Mouse (Mus musculus) adrenal gland, postnatal 14 days (tissue): ENCODE results near the gene Hmgb1. TPM values are rescaled to one million over a fixed set of nuclear protein-coding genes. Genes with fewer than 3 reads are reported as not detected.
A peak's percentile ranks its signal among the peaks of the same experiment; 100 is the strongest.
"Not testable (repeated sequence)": the region's sequence is repeated elsewhere in the genome, so short reads cannot be mapped to it uniquely, and the experiment has no call there.

Experiments
- DNase-seq: peaks from one replicate; pipeline ENCODE4 v3.0.0; 2021; ENCODE audit warnings: mixed read lengths
- total RNA-seq: library from RNA; stranded (reverse); gene quantifications from 2 replicates; pipeline ENCODE4 v1.2.3, GENCODE M21; 2021

The Hmgb1 gene
- total RNA-seq, 1 experiment from 2014 or later: 199 TPM

DNA sequence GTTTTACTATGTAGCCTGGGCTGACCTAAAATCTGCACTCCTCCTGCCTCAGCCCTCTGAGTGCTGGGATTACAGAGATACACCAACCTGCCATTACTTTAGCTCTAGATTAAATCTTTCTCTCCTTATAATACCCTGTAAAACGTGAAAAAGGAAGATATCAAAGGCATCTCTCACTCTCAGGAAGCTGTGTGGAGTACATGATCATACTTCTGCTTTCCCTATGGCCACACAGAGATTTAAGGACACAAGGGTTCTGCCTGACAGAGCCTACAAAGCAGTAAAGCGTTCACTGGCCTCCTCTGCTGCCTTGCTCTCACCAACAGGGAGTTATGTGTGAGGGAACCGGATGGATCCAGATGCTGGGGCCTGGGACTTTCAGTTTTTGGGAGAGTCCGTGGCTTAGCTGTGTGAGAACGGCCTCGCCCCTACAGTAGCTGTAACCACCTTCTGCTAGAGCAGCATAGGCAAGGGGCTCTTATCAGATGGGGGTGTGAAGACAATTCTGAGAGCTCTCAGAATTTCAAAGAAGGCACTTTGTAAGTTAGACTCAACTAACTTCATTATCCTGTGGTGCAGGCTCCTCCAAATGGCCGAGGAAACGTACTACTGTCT lies 36.8 kb downstream of the Hmgb1 start:
- no peak for DNase-seq

DNA sequence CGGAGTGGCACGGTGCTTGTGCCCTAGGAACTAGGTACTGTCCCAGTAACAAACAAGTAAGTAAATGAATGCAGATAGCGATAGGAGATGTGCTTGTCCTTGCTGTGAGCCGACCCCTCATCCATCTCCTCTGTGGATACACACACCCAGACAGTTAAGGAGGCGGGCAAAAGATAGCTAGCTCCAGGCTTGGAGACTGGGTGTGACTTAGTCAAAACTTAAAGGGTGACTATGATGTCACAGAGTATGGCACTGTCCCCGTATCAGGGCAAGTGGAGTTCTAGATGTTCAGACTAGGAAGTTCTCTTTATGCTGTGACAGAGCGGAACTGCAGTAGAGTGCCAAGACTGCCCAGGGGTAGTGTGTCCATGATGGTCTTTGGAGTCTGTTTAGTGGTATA lies 37.6 kb downstream of the Hmgb1 start:
- DNase-seq: no peak

DNA sequence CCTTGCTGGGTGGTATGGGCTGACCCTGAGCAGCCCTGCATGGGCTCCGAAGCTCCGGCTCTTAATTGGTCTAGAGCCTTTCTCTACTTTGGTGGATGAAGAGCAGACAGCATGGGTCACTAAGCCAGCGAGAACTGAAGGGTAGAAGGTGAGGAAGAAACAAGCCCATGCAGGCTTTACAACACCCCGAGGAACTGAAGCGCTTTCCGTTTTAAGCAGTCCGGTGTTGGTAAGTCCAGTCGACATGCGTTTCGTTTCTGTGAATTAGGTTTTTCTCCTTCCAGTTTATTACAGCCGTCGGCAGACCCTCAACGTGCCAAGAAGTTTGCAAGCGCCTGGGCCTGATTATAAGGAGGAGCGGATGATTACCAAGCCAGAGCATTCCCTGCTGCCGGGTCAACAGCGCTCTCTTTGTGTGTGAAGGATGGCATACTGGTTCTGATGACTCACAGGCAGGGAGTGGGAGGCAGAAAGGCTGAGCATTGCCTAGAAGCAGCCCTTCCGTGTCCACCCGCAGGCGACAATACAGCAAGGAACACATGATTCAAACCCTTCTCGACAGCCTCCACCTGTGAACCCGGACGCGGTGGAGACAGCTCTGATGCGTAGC lies 40.4 kb downstream of the Hmgb1 start:
- peak; percentile 38 for DNase-seq

DNA sequence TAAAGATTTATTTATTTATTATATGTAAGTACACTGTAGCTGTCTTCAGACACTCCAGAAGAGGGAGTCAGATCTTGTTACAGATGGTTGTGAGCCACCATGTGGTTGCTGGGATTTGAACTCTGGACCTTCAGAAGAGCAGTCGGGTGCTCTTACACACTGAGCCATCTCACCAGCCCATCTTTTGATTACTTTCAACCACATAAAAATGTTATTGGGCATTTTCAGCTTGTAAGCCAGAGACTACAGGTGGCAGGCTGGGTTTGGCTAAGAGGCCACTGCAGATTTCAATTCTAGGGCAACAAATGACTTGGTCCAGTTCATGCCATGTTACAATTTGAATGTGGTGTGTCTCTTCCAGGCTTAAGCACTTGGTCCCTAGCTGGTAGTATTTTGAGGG lies 43.1 kb downstream of the Hmgb1 start:
- DNase-seq: not testable (repeated sequence)

DNA sequence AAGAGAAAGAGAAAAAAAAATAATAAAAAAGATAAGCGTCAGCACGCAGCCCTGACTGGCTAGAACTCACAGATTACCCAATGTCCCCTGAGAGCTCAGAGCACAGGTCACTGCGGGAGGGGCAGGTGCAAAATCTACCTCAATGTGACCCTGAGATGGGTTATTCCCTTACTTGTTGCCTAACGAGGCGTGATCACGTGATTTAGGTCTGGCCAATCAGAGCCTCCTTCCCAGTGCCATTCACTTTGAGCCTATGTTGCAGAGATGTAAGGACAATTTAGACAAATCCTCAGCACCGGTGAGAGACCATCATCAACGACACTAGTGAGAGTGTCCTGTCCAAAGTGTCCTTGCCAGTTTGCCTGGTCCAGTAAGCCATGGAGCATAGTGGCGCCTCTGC lies 44.0 kb downstream of the Hmgb1 start:
- peak; percentile 21 for DNase-seq

DNA sequence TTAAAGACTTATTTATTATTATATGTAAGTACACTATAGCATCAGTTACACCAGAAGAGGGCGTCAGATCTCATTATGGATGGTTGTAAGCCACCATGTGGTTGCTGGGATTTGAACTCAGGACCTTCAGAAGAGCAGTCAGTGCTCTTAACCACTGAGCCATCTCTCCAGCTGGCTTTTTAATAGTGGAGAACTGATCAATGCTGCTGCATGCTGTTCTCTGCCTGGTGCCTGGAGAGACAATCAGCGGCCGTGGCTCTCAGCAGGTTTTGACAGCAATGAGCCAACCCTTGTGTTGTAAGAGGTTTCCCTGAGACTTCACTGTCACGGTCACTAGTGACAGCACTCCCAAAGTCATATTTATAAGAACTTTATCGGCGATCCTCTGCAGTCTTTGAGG lies 46.2 kb downstream of the Hmgb1 start:
- DNase-seq: not testable (repeated sequence)

DNA sequence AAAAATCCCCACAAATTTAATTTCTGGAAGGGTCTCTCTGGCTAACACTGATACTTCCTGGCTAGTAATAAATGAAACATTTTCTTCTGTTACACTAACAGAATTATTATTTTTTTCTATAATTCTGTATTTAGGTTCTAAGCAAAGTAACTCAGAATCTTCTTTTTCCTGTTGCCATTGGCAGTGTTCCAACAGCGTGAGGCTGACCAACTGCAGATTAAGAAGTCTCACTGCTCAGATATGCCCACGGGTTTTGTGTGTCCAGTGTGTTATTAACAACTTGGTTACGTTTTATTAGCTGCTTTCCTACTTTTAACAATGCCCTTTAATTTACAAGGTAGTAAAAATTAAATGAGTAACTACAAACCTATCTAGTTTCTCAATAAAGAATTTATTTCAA lies 46.8 kb downstream of the Hmgb1 start:
- DNase-seq: no peak

DNA sequence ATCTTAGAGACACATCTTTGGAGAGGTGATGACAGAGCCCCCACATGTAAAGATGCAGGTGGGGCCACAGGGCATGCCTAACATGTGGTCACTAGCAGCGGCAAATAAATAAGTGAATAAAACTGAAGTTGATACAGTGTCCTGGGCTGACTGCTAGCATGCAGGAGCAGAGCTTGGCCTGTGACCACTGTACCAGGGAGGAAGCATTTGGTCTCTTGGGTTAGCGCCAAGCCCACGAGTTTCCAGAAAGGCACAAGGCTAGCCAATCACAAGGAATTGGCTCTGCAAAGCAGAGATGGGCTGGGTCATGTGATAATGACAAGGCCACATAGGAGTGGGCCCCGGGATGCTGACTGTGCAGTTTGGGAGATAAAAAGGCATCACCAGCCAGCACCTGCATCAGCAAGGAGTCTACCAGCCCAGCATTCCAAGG lies 47.3 kb downstream of the Hmgb1 start:
- peak; percentile 46 for DNase-seq

DNA sequence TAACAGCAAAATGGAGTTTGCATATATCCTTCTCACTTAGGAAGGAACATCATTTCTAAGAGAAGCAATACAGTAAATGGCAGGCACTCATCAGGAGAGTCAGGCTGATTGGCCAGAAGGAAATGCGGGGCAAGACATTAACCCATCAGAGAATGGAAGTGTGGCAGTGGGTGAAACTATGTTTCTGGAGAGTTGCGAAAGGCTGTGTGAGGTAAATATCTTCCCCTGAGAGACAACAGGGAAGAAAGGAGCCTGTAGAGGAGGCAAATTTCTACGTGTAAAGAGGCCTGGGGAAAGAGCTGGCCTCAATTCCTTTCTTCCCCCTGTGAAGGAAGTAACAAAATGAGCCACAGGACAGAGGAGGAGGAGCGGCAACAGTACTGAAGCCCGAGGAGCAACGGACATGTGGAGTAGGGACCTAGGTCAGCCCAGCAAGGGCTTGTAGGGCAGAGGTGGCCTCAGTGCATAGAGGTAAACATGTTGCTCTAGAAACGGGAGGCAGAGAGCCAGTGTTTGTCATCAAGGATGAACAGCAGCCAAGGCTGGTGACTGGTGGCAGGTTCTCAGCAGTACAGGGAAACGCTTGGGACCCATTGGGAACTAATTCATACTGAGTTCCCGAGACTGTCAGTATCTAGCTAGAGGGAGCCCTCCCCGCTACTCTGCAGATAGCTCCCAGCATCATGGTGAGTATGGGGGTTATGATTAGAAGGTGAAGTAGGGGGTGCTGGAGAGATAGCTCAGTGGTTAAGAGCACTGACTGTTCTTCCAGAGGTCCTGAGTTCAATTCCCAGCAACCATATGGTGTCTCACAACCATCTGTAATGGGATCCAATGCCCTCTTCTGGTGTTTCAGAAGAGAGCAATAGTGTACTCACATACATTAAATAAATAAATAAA lies 48.6 kb downstream of the Hmgb1 start:
- peak; percentile 42 for DNase-seq

DNA sequence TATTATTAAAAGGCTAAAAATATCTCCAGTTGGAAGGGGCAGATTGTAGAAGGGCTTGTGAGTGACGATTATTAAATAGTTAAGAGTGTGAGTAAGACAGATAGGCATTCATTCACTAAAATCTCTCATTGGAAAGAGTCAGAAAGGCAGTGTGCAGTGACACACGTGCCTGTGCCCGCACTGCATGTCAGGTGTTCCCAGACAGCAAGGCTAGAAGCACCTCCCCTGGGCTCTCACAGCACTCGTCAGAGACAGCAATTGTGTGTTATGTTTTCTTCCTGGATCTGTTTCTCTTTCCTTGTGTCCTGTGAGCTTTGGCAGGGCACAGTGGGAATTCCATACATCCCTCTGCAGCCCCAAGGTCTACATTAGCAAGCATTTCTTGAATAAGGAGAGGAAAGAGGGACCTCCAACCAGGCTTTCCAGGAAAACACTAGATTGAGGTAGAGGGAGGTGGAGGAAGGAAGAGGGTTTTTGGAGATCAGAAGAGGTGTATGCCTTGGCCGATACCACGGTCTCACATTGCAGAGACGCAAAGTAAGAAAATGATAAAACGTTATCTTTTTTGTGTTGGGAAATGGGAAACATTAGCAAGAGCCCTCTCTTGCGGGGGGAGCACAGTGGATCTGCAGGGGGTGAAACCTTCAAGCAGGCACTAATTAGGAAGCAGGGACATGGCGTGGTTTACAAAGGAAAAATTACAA lies 49.4 kb downstream of the Hmgb1 start:
- DNase-seq: no peak

DNA sequence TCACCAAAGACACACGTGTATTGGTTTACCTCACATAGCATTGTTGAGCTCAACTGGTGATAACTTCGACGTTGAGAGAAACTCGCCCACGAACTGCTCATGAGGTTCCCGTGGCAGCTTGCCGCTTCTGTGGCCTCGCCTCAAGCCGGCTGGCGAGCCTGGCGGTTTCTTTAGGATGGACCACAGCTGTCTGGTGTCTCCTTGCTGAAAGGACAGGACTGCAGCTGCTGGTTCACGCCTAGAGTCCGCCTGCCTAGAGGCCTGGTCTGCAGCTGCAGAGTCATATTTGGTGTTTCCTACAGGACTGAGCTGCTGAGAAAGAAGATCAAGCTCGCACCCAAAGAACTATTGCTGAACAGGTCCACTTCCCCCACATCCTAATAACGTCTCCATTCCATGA lies 55.8 kb downstream of the Hmgb1 start:
- DNase-seq: no peak

DNA sequence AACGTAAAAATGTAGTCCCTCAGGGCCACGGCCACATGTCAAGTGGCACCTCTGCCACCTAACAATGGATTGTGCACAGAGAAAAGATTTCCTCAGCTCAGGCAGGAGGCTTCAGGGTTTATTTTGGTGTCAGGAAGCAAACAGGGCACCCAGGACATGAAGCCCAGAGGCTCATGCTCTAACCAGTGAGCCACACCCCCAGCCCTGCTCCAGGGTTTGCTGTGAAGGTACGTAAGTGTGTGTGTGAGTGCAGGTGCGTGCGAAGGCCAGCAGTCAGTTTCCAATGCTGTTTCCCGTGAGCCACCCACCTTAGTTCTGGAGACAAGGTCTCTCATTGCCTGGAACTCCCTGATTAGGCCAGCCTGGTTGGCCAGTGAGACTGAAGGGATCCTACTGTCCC lies 60.5 kb downstream of the Hmgb1 start:
- DNase-seq: no peak

DNA sequence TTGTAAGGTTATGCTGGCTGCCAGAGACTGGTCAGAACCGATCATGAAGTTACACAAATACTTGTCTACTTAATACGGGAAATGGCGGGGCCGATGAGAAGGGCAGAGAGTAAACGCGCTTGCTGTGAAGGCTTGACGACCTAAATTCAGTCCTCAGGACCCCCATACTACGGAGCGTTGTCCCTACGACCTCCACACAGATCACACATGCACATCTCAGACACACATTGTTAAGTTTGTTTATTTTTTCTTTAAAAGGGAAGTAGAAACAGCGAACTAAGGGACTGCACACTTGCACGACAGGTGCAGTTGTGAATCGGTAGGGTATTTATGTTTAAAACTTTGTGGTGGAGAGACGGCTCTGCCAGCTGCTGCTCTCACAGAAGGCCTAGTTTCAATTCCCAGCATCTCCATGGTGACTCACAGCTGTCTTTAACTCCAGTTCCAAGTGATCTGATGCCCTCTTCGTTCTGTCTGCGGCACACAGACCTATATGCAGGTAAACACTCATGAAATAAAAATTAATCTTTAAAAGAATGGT lies 64.9 kb downstream of the Hmgb1 start:
- no peak for DNase-seq

DNA sequence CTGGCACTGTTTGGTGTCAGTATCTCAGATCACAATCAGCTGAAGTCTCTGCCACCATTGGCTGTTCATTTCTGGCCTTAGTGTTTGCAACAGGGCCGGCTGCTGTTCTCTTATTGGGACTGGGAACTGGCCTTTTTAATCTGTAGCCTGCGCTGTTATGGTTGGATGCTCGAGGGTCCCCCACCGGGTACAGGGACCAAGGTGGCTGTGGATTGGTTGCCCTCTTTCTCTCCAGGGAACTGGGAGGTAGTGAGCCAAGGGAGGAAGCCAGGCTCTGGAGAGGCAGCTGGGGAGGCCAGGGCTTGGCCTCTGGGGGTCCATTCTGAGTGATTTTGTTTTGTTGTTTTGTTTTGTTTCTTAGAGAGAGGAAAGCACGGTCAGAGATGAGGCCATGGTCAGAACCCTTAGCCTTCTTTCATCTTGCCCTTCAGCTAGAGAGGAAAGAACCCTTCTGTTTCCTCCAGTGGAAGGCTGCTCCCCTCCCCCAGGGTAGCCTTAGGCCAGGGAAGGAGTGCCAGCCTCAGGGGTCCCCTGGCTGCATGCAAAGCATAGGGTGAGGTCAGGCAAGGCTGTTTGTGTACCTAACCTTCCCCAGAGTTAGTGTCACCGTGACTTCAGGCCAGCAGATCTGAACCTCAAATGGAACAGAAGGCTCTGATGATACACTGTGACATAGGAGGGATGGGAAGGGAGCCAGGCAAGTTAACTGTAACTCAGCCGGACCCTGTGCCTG lies 66.3 kb downstream of the Hmgb1 start:
- no peak for DNase-seq

DNA sequence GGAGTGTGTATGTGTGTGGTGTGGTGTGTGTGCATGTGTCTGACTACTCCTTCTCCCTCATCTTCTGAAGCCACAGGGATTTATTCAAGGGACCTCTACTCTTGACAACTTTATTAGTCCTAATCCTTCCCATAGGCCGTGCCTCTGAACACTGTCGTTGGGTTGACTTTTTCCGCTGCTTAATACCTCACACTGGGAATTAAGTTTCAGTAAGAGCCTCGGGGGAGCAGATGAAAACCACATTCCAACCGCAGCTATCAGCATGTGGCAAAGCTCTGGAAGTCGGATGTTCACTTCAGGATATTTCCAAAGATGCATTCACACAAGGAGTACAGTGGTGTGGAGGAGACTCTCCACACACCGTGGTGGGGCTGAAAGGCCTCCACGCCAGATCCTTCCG lies 69.7 kb downstream of the Hmgb1 start:
- no peak for DNase-seq

DNA sequence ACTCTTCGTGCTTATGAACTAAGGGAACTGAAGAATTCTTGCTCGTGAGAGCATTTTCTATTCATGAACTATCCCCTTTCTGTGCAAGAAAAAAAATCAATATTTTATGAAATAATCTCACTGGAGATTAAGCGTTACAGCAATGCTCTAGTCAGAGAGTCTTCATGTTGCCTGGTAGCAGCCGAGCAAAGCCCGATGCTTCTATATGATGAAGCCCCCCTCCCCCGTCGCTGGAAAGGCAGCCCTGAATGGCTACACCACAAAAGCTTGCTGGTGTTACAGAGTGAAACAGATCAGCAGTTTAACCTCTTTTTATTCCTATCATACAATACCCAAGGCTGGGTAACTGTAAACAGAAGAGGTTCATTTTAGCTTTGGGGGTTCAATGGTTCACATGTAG lies 70.3 kb downstream of the Hmgb1 start:
- DNase-seq: no peak

DNA sequence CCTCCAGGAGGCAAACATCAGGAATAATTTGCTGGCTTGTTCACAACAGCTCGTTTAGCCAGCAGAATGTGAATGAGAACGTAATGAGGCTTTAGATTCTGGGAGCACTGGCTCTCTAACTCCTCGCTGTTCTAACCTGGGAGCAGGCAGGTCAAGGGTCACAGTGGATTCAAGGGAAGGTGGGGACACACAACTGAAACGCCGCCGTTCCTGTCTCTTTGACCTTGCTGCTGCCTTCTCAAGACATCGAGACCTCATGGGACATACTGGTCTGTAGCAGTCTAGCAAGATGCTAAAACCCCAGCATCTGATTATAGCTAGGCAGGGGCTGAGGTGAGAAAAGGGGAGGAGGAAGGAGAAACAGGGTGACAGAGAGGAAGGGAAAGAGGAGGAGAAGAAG lies 70.8 kb downstream of the Hmgb1 start:
- DNase-seq: no peak

DNA sequence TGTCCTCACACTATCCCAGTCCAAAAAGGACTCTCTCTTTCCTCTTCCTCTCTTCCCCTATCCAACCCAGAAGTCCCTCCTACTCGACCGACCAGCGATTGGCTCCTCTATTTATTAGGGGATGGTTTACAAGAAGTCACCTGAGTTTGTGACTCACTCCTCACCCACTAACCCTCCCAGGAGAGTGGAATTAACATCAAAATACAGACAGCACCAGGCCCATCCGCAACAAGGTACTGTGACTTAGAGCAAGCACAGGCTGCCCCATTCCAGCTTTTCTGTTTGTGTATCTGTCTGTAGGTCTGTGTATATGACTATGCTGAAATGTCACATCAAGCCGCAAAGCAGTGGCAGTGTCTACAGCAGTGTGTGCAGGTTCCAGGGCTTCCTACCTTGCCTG lies 71.7 kb downstream of the Hmgb1 start:
- no peak for DNase-seq

DNA sequence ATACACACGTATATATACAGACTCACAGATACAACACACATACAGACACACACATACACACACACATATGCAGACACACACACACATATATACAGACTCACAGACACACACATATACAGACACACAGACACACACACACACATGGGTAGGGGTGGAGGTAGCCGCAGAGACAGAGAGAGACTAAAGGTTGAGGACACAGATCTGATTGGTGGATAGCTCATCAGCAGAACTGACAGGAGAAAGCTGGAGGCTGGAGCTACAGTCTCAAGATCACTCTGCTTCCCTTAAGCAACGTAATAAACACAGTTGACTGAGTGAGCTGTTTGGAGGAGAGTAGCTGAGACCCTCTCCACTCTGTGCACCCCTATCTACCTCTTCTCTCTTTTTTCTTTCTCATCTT lies 75.1 kb downstream of the Hmgb1 start:
- no peak for DNase-seq

DNA sequence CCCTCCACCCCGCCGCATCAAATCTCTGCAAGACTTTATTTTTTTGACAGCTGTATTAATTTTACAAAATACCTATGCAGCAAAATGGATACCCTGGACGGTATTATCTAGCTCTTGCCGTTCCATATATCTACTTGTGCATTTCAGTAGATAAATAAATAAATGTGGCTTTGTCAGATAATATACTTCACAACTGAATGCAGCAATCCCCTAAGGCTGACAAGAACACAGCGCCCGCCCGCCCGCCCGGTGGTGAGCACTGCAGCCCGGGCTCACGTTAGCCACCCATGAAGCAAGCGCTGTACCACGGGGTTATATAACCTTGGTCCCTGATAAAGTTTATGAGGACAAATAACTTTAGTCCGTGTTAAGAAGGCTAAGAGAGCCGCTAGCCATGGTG lies 76.1 kb downstream of the Hmgb1 start:
- peak; percentile 35 for DNase-seq

DNA sequence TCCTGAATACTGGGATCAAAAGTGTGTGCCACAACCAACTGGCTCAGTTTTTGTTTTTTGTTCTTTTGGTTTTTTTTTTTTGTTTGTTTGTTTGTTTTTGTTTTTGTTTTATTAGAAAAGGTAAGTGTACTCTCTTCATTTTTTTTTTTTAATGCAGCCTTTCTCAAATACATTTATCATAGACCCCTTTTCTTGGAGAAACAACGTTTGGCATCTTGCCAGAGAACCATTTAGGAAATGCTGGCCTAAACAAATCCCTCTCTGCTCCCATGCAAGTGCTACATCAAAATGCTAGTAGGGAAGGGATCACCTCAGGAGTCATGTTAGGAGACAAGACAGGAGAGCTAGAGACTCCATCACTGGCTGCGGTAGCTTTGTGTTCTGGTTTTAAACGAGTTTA lies 76.7 kb downstream of the Hmgb1 start:
- no peak for DNase-seq
